Mouse (Mus musculus) left cerebral cortex, postnatal 10 days (tissue): Measurements from ENCODE around the gene Phpt1. TPM values are rescaled to one million over a fixed set of nuclear protein-coding genes. Genes with fewer than 3 reads are reported as not detected.
"Not testable (repeated sequence)": the region's sequence is repeated elsewhere in the genome, so short reads cannot be mapped to it uniquely, and the experiment has no call there.

Experiments used
- DNase-seq, 2 experiments: peaks; one replicate each; pipeline ENCODE4 v3.0.0; 2021 to 2022; ENCODE audit warnings: low spot score in 2 of 2, mixed read lengths in 1 of 2; ENCODE audit errors: extremely low spot score in 1 of 2
- intact Hi-C: fragments of 180-260 bp; cut with DNase I; formaldehyde crosslinking; loops from one replicate; pipeline ENCODE4 v1.15.1; 2025
- total RNA-seq, 2 experiments: library from RNA; stranded (reverse); gene quantifications; 2 replicates each; pipeline ENCODE4 v1.2.3; 2021

Phpt1 gene
- total RNA-seq, 2 experiments from 2014 or later: 103 to 105 TPM

GRCm38 (mm10) chr2:25569323-25569722 lies 5.7 kb downstream of the Phpt1 start:
- no peak for DNase-seq

GRCm38 (mm10) chr2:25568473-25569019 lies 6.5 kb downstream of the Phpt1 start:
- peak in 1 of 2 experiments; percentile 19 for DNase-seq
- intact Hi-C loops: no loop called here

More at GRCm38 (mm10) chr2:25569323-25569722, 5.7 kb downstream of the Phpt1 start:
- intact Hi-C loops: no loop called here

- intact Hi-C loops: no loop called here
- DNase-seq: peak in 1 of 2 experiments; percentile 38
Measured at GRCm38 (mm10) chr2:25566558-25566957, 8.5 kb downstream of the Phpt1 start.

- intact Hi-C loops: no loop called here
- DNase-seq: peak in 1 of 2 experiments; percentile 25
Measured at GRCm38 (mm10) chr2:25565741-25566140, 9.3 kb downstream of the Phpt1 start.

DNA sequence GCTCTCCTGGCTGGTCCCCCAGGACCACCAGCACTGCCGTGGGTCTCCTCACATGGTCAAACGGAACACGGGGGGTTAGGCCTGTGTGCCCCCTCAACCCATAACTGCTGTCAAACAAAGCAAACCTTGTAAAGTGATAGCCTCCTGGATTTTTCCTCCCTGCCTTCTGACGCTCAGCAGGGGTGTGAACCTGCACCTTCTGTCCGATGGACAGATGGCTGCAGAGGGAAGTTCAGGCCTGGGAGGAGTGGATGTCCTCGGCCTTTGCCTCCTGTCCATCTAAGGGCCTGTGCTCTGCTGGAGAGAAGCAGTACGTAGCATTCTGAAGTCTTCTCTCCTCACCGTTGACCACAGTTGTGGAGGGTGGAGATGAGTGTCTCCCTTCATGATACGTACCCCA lies 13.1 kb downstream of the Phpt1 start:
- intact Hi-C loops: no loop called here
- DNase-seq: no peak

GRCm38 (mm10) chr2:25560551-25560950 lies 14.5 kb downstream of the Phpt1 start:
- no peak for DNase-seq
- intact Hi-C loops: no loop called here

DNA sequence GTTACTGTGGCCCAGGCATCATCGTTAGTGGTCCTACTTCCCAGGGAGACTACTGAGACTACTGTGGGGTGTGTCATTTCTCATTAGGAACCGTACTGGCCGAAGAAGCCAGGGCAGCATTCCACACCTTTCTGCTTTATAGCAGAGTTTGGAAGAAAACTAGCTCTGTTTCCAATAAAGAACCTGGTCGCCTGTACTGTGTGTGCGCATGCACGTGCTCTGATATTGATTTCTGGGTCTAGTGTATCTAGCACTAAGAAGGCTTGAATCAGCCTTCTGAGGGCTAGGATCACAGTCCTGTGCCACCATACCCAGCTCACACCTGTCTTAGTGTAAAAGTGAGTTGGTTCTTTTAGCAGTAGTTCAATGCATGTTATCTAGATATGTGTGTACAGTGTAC lies 16.2 kb downstream of the Phpt1 start:
- intact Hi-C loops: no loop called here
- DNase-seq: no peak

DNA sequence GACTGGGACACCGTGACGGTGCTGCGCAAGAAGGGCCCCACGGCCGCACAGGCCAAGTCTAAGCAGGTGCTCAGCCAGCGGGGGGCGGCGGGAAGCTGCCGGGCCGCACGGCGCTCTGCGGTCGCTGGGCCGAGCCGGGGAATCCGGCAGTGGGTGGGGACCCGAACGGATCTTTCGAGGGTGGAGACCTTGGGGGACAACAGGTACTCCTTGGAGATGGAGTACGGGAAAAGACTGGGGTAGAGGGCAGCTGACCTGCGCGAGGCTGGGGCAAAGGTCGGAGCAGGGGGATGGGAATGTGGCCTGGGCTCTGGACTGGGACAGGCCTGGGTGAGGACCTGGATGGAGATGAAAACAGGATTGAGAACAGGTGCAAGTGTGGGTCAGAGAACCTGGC lies 17.1 kb downstream of the Phpt1 start:
- no peak for DNase-seq
- intact Hi-C loops: no loop called here

DNA sequence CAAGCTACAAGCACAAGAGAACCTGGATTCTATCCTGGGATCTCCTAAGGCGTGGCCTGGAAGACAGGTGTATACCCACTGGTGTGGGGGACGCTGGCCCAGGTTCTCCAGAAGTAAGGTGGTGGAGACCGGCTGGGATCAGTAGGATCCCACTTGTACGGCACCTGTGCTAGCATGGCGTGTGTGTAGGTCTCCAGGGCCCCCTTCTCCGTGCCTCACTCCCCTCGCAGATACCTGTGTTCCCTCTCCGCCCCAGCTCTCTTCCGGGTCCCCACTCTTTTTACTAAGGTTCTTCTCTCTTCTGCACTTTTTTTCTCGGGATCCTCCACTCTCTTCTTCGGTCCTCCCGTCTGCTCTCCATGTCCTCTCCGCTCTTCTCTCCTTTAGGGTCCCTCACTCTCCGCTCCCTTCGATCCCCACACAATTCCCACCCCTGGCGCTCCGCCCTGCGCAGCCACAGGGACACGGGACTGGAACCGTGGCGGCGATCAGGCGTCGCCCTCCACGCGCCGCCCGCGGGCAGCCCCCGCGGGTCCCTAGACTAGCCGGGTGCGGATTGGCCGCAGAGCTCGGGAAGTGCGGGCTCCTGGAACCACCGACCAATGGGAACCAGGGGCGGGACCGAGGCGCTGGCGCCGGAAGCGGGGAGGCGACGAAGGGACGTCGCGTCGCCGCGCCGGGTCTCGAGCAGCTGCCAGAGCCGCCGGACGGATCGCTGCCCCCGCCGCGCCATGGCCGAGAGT lies 17.6 kb downstream of the Phpt1 start, which contains the start of gene Edf1:
Edf1 (plus strand) TSS at position 627 of the 743 bp plus-strand sequence.
- peak; percentile 92 to 97 for DNase-seq
- intact Hi-C loops: no loop called here

- DNase-seq: no peak
- intact Hi-C loops: no loop called here
Measured at GRCm38 (mm10) chr2:25556296-25556695, 18.7 kb downstream of the Phpt1 start.

GRCm38 (mm10) chr2:25555479-25555878 lies 19.5 kb downstream of the Phpt1 start:
- DNase-seq, intact Hi-C loops: not testable (repeated sequence)

DNA sequence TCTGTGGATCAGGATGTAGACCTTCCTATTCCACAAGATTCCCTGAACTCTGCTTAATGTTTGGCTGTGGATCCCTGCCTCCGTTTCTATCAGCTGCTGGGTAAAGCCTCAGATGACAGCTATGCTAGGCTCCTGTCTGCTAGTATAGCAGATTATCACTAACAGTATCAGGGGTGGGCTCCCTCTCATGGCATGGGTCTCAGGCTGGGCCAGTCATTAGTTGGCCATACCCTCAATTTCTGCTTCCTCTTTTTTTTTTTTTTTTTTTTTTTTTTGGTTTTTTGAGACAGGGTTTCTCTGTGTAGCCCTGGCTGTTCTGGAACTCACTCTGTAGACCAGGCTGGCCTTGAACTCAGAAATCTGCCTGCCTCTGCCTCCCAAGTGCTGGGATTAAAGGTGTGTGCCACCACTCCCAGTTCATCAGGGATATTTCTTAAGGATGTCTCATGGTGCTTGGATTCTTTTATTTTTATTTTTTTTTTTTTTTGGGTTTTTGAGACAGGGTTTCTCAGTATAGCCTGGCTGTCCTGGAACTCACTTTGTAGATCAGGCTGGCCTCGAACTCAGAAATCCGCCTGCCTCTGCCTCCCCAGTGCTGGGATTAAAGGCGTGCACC lies 21.7 kb downstream of the Phpt1 start:
- not testable (repeated sequence) for DNase-seq
- intact Hi-C loops: loop anchor here (2.0 to 5.0 kb wide), 2 partner anchors 46 to 126 kb away; partner anchors contain the start of gene Abca2

GRCm38 (mm10) chr2:25551186-25551585 lies 23.8 kb downstream of the Phpt1 start:
- intact Hi-C loops: loop anchor here (5.0 kb wide), 1 partner anchor 124 kb away; the partner anchor contains the start of gene Abca2
- DNase-seq: peak in 1 of 2 experiments; percentile 51

DNA sequence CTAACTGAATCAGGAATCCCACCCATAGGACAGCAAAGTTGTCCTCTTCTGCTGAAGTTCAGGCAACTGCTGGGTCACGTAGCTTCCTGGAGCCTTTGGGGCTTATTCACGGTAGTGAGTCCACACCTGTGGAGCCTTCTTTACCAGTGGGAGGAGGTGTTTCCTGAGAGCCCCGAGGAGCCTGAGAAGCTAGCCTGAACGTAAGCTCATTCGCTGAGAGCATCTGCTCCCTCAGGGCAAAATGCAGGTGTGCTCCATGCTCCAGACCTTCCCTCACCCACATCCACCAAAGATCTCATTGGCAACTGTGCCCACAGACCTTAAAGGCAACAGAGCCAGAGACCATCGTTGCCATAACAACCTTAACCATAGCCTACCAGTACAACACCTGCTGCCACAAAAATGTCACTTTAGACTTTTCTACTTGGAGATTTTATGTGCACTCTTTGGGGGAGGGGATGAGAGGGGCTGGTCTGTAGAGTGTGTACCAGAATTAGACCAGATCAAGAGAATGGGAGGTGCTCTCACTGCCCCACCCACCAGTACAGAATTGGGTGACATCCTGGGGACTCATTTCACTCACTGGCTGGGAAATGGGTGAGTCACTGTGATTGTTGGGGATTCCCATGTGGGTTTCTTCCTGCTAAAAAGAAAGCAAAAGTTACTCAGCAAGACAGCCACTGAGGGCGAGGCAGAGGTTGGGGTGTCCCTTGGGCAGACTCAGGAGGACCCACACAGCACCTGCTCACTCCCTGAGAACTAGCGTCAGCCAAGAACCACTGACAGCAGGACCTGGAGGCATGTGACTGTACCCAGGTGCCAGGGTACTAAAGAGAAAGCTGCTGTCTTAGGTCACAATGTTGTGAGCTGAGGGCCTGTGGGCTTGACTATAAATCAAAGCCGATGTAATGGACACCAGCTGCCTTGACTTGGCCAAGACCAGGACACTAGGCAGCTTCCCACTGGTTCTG lies 25.7 kb downstream of the Phpt1 start:
- intact Hi-C loops: no loop called here
- DNase-seq: no peak

DNA sequence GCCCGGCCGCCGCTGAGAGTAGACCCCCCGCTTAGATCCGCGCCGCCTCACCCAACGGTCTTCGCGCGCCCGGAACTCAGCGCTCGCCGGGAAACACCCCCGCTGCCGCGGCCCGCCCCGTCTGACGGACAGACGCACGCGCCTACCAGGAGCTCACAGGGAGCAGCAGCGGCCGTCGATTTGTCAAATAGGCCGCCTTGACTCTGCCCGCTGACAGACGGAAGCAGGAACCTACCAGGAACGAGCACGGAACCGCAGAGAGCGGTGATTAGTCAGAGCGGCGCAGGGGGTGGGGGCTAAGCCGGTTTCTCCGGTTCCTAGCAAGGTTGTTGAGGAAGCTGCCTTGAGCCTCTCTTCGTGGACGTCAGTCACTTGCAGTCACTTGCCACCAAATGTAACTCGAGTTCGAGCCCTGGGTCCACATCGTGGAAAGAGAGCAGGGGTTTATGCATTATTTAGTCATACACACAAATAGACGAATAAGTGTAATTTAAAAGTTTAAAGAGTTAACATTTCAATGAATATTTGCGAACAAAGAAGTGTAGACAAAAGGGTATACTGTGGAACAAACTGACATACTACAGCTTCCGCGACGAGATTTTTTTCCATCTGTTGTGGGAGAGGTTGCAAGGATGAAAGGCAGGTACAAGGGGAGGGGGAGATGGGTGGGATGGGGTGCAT lies 28.1 kb downstream of the Phpt1 start, which contains the start of gene Traf2:
Traf2 (minus strand) TSS at position 130 of the 681 bp plus-strand sequence.
- intact Hi-C loops: no loop called here
- peak; percentile 99 for DNase-seq

DNA sequence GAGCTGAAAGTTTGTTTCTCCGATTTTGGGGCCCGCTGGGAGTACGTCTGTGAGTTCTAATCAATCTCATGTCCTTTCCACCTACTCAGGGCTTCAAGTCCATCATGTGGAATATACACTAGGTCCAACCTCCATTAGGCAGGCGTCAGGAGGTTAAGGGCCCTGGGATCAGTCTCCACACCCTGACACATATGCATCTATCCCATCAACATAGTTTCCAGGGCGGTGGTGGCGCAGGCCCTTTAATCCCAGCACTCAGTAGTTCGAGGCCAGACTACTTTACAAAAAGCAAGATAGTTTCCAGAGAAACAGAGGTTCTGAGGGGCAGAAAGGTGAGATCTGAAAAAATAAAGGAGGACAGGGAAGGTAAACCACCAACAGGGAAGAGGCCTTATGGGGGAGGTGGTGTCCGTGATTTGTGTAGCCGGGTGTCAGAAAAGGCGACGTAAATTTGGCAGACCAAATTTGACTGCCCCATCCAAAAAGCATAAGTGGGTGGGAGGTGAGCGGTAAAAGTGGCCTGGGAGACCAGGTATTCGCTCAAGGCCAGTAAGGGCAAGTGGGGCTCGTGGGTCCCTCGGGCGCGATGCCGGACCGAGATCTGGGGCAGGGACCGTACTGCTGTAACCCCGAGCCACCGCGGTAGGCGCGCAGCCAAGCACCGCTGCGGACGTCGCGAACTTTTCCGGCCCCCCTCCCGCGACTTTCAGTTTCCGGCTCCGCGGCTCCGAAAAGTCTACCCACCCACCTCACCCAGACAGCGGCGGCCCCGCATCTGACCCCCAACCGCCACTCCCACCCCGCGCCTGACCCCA lies 28.8 kb downstream of the Phpt1 start:
- DNase-seq: peak in 1 of 2 experiments; percentile 20
- intact Hi-C loops: no loop called here

DNA sequence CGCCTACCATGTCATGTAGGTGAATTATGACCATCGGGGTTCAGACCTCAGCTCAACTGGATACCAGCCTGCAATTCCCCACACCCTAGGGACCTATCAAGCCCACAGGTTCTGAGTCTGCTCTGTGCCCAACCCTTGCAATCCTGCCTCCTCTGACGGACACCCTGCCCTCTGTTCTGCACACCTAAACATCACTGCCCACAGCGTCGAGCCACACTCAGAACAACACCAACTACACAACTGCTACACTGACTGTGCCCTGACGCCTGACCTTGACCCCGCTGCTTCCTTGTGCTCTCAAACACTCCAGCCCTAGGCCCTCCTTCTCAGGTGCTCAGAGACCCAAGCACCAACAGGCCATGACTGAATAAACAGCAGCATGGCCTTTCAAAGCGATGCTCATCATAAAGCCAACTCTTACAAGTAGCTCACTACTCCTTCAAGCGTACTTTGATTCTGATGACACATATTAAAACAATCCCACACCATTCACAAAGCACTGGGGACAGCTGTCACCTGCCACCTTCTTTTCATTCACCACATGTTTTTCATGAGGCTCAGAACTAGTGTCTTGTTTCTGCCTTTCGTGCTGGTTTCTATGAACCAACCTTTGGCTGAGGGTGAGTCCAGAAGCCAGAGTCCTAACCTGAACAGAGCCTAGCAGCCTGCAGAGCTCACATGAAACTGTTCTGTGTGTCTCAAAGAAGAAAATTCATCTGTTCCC lies 33.2 kb downstream of the Phpt1 start:
- intact Hi-C loops: no loop called here
- DNase-seq: no peak
